Mouse (Mus musculus) kidney, adult 2 months (tissue): ENCODE data around the gene Hey2. TPM values are rescaled to one million over a fixed set of nuclear protein-coding genes. Genes with fewer than 3 reads are reported as not detected.

Experiments
- DNase-seq: peaks from one replicate; pipeline ENCODE4 v3.0.0; 2021
- H3K27ac ChIP-seq: fragments of 200-500 bp; 2 replicates; pipeline ENCODE4 v1.5.1; 2012; ENCODE audit warnings: low read depth, low read length, control low read depth, inconsistent platforms; ENCODE audit not compliant: insufficient read depth
- H3K27me3 ChIP-seq: fragments of 200-500 bp; replicated peaks from 2 replicates; pipeline ENCODE4 v1.6.1; 2012; ENCODE audit warnings: mild to moderate bottlenecking, moderate library complexity, low read length, inconsistent platforms; ENCODE audit not compliant: control insufficient read depth, insufficient read depth
- H3K36me3 ChIP-seq: fragments of 200-500 bp; 2 replicates; pipeline ENCODE4 v1.6.1; 2012; ENCODE audit warnings: mild to moderate bottlenecking, moderate library complexity, low read length, inconsistent platforms; ENCODE audit not compliant: control insufficient read depth, insufficient read depth
- H3K4me1 ChIP-seq: fragments of 200-500 bp; 2 replicates; pipeline ENCODE4 v1.6.1; 2011; ENCODE audit warnings: low read length; ENCODE audit not compliant: control insufficient read depth, insufficient read depth
- H3K4me3 ChIP-seq: fragments of 200-500 bp; 2 replicates; pipeline ENCODE4 v1.5.1; 2011; ENCODE audit warnings: mild to moderate bottlenecking, low read depth, low read length, control low read depth; ENCODE audit not compliant: insufficient read depth
- CTCF ChIP-seq: fragments of 200-500 bp; conservative IDR thresholded peaks from 2 replicates; pipeline ENCODE4 v1.5.1; 2011; ENCODE audit warnings: low read depth, mild to moderate bottlenecking, control low read depth, low read length, moderate library complexity, mixed read lengths; ENCODE audit not compliant: insufficient read depth, insufficient read length
- POLR2A ChIP-seq: fragments of 200-500 bp; IDR thresholded peaks from one replicate; pipeline ENCODE4 v1.6.1; 2011; ENCODE audit warnings: low read depth, low read length, control low read depth
- WGBS: fragments of 180-500 bp; shearing (Covaris S2); methylation state at CpG from one replicate; pipeline ENCODE4 v1.1.7; 2018; 5-methylcytosine and 5-hydroxymethylcytosine counted together
- polyA plus RNA-seq: library from polyadenylated mRNA; depleted of rRNA; stranded (reverse); fragments of >200 nt; gene quantifications from 2 replicates; pipeline ENCODE4 v1.2.3, GENCODE M21; 2012; rRNA removed

Gene Hey2
- polyA plus RNA-seq, 1 experiment: 2.9 TPM

DNA sequence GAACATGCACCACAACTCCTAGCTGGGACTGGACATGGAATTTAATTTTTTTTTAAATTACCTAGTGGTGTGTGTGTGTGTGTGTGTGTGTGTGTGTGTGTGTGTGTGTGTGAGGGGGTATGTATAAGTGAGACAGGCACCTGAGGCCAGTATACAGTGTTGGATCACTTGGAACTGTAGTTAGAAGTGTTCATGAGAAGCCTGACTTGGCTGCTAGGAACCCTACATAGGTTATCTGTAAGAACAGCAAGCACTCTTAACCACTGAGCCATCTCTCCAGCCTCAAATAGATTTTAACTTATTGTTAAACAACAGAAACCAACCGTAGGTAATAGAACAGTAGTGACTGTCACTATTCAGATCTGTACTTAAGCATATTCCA is 54.3 kb downstream of the Hey2 start:
- Histone ChIP-seq H3K36me3 (no peaks in the 10 kb centered on the region), H3K4me1 (peaks cover 18% of the 10 kb centered on the region), H3K27ac (no peak overlapping the region), H3K27me3 (no peaks in the 10 kb centered on the region), H3K4me3 (no peak overlapping the region)
- WGBS: 88% methylated on average over 1 of the region's 1 CpGs
- no peak for TF ChIP-seq CTCF
- TF ChIP-seq POLR2A: no peak
- no peak for DNase-seq

DNA sequence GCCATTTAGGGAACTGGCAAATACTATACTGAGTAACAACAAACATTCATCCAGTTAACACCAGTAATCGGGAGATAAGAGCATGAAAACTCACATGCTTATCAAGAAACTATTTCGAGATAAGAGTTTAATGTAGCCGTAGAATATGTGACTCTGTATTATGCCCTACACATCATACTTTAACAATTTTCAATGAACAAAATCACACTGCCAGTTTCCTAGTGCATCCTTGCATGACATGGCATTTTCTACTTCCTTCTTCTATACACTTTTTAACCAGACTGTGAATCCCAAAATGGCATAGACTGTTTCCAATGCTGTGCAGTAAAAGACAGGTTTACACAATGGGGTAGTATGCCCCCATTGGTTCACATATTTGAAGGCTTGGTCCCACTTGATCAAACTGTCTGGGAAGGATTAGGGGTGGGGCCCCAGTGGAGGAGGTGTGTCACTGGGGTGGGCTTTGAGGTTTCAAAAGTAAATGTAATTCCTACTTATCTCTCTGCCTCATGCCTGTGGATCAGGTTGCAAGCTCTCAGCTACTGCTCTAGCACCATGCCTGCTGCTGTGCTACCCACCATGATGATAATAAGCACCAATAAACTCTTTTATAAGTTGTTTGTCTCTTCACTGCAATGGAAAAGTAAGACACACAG is 54.8 kb downstream of the Hey2 start:
- H3K27me3 ChIP-seq: no peaks in the 10 kb centered on the region
- WGBS: 74% methylated on average over 3 of the region's 3 CpGs
- H3K4me1 ChIP-seq: peaks cover 18% of the 10 kb centered on the region
- no peak overlapping the region for H3K27ac ChIP-seq
- no peak overlapping the region for H3K4me3 ChIP-seq
- H3K36me3 ChIP-seq: no peaks in the 10 kb centered on the region
- no peak for DNase-seq
- TF ChIP-seq CTCF: no peak

DNA sequence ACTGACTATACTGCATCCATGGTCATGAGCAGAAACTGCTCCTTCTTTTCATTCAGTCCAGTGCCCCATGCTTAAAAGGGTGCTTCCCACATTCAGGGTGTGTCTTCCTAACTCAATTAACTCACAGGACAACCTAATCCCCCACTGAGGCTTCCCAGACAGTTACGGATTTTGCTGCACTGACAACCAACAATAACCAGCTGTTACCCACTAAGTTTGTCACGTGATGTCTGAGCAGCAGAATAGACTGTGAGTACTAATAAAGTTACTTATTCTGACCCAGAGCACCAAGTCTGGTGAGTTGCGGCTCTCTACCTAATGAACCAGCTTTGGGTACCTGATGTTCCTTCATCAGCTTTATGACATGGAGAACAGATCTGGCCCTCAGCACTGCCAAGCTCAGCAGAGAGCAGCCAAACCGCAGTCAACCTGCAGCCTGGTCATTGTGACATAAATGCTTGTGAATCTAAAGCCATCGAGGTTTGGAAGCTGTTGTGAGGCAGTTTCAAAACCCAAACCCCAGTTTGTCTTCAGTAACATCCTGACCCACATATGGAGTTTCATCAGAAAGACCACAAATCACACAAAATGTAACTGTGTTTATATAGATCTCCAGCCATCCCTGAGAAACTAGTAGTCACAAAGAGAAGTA is 56.4 kb downstream of the Hey2 start:
- TF ChIP-seq CTCF: no peak
- WGBS: 50% methylated on average over 5 of the region's 5 CpGs

More for the DNA sequence above, 56.4 kb downstream of the Hey2 start:
- peaks cover 18% of the 10 kb centered on the region for H3K4me1 ChIP-seq
- no peaks in the 10 kb centered on the region for H3K36me3 ChIP-seq
- peak overlapping the region; percentile 67 for H3K27ac ChIP-seq
- DNase-seq: no peak
- H3K4me3 ChIP-seq: no peak overlapping the region
- H3K27me3 ChIP-seq: no peaks in the 10 kb centered on the region

Other genes with a start within 250 kb of the Hey2 start
- 0.84 and 1.4 TPM in 2 replicates for gene Trmt11, start 242.1 kb downstream of the Hey2 start, polyA plus RNA-seq
- 17.5 and 20.3 TPM in 2 replicates for gene Hint3, start 213.2 kb downstream of the Hey2 start, polyA plus RNA-seq
- gene Ncoa7, start 39.5 kb downstream of the Hey2 start, polyA plus RNA-seq: 14.4 and 18.6 TPM in 2 replicates